In the genomic region with DNA sequence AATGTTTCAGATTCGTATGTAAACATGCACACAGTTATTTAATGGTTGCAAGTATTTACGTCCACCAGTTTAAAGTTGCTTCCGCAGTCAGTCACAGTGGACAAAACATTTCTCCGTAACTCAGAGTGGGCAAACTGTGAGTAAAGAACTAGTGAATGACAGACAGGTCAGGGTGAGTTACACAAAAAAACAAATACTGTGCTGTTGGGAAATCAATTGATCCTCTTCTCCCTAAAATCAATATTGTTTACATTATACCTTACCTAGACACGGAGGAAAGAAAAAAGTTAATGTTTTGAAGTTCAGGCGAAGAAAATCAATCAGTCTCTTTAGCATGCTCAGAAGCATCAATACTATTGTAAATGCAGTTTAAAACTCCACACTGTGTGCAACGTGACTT, we compare ENCODE assay signal across 27 mouse cellular contexts. TPM values are rescaled to one million over a fixed set of nuclear protein-coding genes. Genes with fewer than 3 reads are reported as not detected.
"Had no signal": no experiment of that assay in that cellular context is flagged by ENCODE, and none has a peak within 500 bp of the region (broad histone marks: within the 10 kb centered on the region; RNA-seq: fewer than 3 reads in every experiment).

No protein-coding gene starts in this region.

- ATAC-seq: forebrain, embryonic 16.5 days; hindbrain, embryonic 16.5 days; intestine, embryonic 16.5 days had no signal

- H3K9ac ChIP-seq: heart, embryonic 12.5 days; hindbrain, embryonic 12.5 days; hindbrain, embryonic 14.5 days; kidney, embryonic 15.5 days; limb, embryonic 13.5 days had no signal

- H3K27ac ChIP-seq: gastrocnemius, adult 2 months; heart, embryonic 10.5 days; hindbrain, embryonic 10.5 days; hindbrain, embryonic 12.5 days; hindbrain, embryonic 14.5 days; kidney, embryonic 15.5 days; kidney, postnatal 0 days; limb, embryonic 13.5 days had no signal

- H3K27me3 ChIP-seq: heart, embryonic 12.5 days; hindbrain, embryonic 12.5 days; kidney, embryonic 15.5 days; limb, embryonic 13.5 days had no signal

- H3K36me3 ChIP-seq: heart, embryonic 10.5 days; heart, embryonic 12.5 days; hindbrain, embryonic 10.5 days; hindbrain, embryonic 12.5 days; kidney, embryonic 15.5 days; limb, embryonic 13.5 days had no signal

- H3K4me2 ChIP-seq: heart, embryonic 12.5 days; hindbrain, embryonic 12.5 days; hindbrain, embryonic 14.5 days; kidney, embryonic 15.5 days; limb, embryonic 13.5 days had no signal

- DNase-seq: gastrocnemius, adult 2 months; gastrocnemius, postnatal 10 days; gastrocnemius, postnatal 25 days; heart, adult 18-20 months; heart, postnatal 10 days; heart, postnatal 4 days; kidney, adult 11 months; kidney, adult 2 months; kidney, adult 9 months; kidney, postnatal 14 days; kidney, postnatal 36 days; layer of hippocampus, adult 9-11 months; layer of hippocampus, postnatal 36 days; left cerebral cortex, postnatal 4 days had no signal

- H3K4me3 ChIP-seq: gastrocnemius, adult 2 months; heart, embryonic 10.5 days; heart, embryonic 12.5 days; hindbrain, embryonic 10.5 days; hindbrain, embryonic 12.5 days; kidney, embryonic 15.5 days; limb, embryonic 13.5 days had no signal

- H3K4me1 ChIP-seq: heart, embryonic 12.5 days; hindbrain, embryonic 10.5 days; hindbrain, embryonic 12.5 days; kidney, embryonic 15.5 days; limb, embryonic 13.5 days had no signal

- H3K9me3 ChIP-seq: heart, embryonic 10.5 days; heart, embryonic 12.5 days; hindbrain, embryonic 10.5 days; hindbrain, embryonic 12.5 days; kidney, embryonic 15.5 days had no signal

RNA-seq across cellular contexts. Expression of gene Abca8a, which starts 5.7 kb away (rescaled TPM):
- total RNA-seq: granulocyte monocyte progenitor cell, adult 5-6 weeks had no signal
- polyA plus RNA-seq: heart, embryonic 10.5 days; hindbrain, embryonic 10.5 days; limb, embryonic 11.5 days had no signal
